Mouse (Mus musculus): ENCODE data around the gene Pidd1. TPM values are rescaled to one million over a fixed set of nuclear protein-coding genes. Genes with fewer than 3 reads are reported as not detected.
A peak's percentile ranks its signal among the peaks of the same experiment; 100 is the strongest.

Gene Pidd1
- polyA plus RNA-seq, 1 experiment = 22.1 TPM

GRCm38 (mm10) chr7:141443081-141443821, 574 bp downstream of the Pidd1 start:
- peaks cover 37% of the 10 kb centered on the region for H3K36me3 ChIP-seq (ENCODE audit: control insufficient read depth, insufficient read depth, low read length, poor library complexity, severe bottlenecking)
- H3K27me3 ChIP-seq (ENCODE audit: control insufficient read depth, insufficient read depth, low read length, poor library complexity, severe bottlenecking) = no peaks in the 10 kb centered on the region
- H3K4me3 ChIP-seq (ENCODE audit: low read depth, low read length) = peak overlapping the region; percentile 93
- H3K27ac ChIP-seq (ENCODE audit: insufficient read depth, low read length) = peak overlapping the region; percentile 64
- H3K4me1 ChIP-seq (ENCODE audit: control insufficient read depth, insufficient read depth, low read length) = no peaks in the 10 kb centered on the region
- H3K9ac ChIP-seq (ENCODE audit: low read depth, poor library complexity, severe bottlenecking) = peak overlapping the region; percentile 90
- H3K9me3 ChIP-seq (replicated peaks; ENCODE audit: control insufficient read depth, insufficient read depth, low read length, poor library complexity, severe bottlenecking) = no peaks in the 10 kb centered on the region
- TF ChIP-seq EP300 (IDR thresholded peaks at IDR 0.05; ENCODE audit: insufficient read depth, low read depth, low read length) = peak; percentile 41; the same call in 1 of the 2 replicates
- no peak for TF ChIP-seq POLR2A (IDR thresholded peaks at IDR 0.05; ENCODE audit: insufficient read depth, low read length)
- peak; percentile 56 for TF ChIP-seq CTCF (IDR thresholded peaks at IDR 0.05; ENCODE audit: low read depth, low read length)

- Histone ChIP-seq H3K27ac (ENCODE audit: insufficient read depth, low read length) (no peak overlapping the region), H3K4me1 (ENCODE audit: control insufficient read depth, insufficient read depth, low read length) (no peaks in the 10 kb centered on the region), H3K36me3 (ENCODE audit: control insufficient read depth, insufficient read depth, low read length, poor library complexity, severe bottlenecking) (peaks cover 36% of the 10 kb centered on the region), H3K9ac (ENCODE audit: low read depth, poor library complexity, severe bottlenecking) (peak overlapping the region; percentile 90), H3K4me3 (ENCODE audit: low read depth, low read length) (peak overlapping the region; percentile 93), H3K9me3 (replicated peaks; ENCODE audit: control insufficient read depth, insufficient read depth, low read length, poor library complexity, severe bottlenecking) (no peaks in the 10 kb centered on the region), H3K27me3 (ENCODE audit: control insufficient read depth, insufficient read depth, low read length, poor library complexity, severe bottlenecking) (no peaks in the 10 kb centered on the region)
- TF ChIP-seq EP300 (IDR thresholded peaks at IDR 0.05; ENCODE audit: insufficient read depth, low read depth, low read length) = no peak
- no peak for TF ChIP-seq CTCF (IDR thresholded peaks at IDR 0.05; ENCODE audit: low read depth, low read length)
- TF ChIP-seq POLR2A (IDR thresholded peaks at IDR 0.05; ENCODE audit: insufficient read depth, low read length) = no peak
These were observed 1.6 kb downstream of the Pidd1 start for GRCm38 (mm10) chr7:141442199-141442598.

GRCm38 (mm10) chr7:141441460-141441859, 2.4 kb downstream of the Pidd1 start:
- Histone ChIP-seq H3K27me3 (ENCODE audit: control insufficient read depth, insufficient read depth, low read length, poor library complexity, severe bottlenecking) (no peaks in the 10 kb centered on the region), H3K4me3 (ENCODE audit: low read depth, low read length) (no peak overlapping the region), H3K27ac (ENCODE audit: insufficient read depth, low read length) (no peak overlapping the region), H3K9ac (ENCODE audit: low read depth, poor library complexity, severe bottlenecking) (no peak overlapping the region), H3K9me3 (replicated peaks; ENCODE audit: control insufficient read depth, insufficient read depth, low read length, poor library complexity, severe bottlenecking) (no peaks in the 10 kb centered on the region), H3K36me3 (ENCODE audit: control insufficient read depth, insufficient read depth, low read length, poor library complexity, severe bottlenecking) (peaks cover 36% of the 10 kb centered on the region), H3K4me1 (ENCODE audit: control insufficient read depth, insufficient read depth, low read length) (no peaks in the 10 kb centered on the region)
- TF ChIP-seq POLR2A (IDR thresholded peaks at IDR 0.05; ENCODE audit: insufficient read depth, low read length) = no peak
- TF ChIP-seq EP300 (IDR thresholded peaks at IDR 0.05; ENCODE audit: insufficient read depth, low read depth, low read length) = no peak
- TF ChIP-seq CTCF (IDR thresholded peaks at IDR 0.05; ENCODE audit: low read depth, low read length) = no peak

- TF ChIP-seq CTCF (IDR thresholded peaks at IDR 0.05; ENCODE audit: low read depth, low read length) (peak; percentile 79), EP300 (IDR thresholded peaks at IDR 0.05; ENCODE audit: insufficient read depth, low read depth, low read length) (no peak), POLR2A (IDR thresholded peaks at IDR 0.05; ENCODE audit: insufficient read depth, low read length) (no peak)
- Histone ChIP-seq H3K27ac (ENCODE audit: insufficient read depth, low read length) (no peak overlapping the region), H3K27me3 (ENCODE audit: control insufficient read depth, insufficient read depth, low read length, poor library complexity, severe bottlenecking) (no peaks in the 10 kb centered on the region), H3K9me3 (replicated peaks; ENCODE audit: control insufficient read depth, insufficient read depth, low read length, poor library complexity, severe bottlenecking) (no peaks in the 10 kb centered on the region), H3K36me3 (ENCODE audit: control insufficient read depth, insufficient read depth, low read length, poor library complexity, severe bottlenecking) (peaks cover 36% of the 10 kb centered on the region), H3K9ac (ENCODE audit: low read depth, poor library complexity, severe bottlenecking) (no peak overlapping the region), H3K4me1 (ENCODE audit: control insufficient read depth, insufficient read depth, low read length) (peaks cover 2% of the 10 kb centered on the region), H3K4me3 (ENCODE audit: low read depth, low read length) (no peak overlapping the region)
These were observed 3.2 kb downstream of the Pidd1 start for GRCm38 (mm10) chr7:141440613-141441012.

GRCm38 (mm10) chr7:141439811-141440210, 4.0 kb downstream of the Pidd1 start:
- Histone ChIP-seq H3K4me3 (ENCODE audit: low read depth, low read length) (no peak overlapping the region), H3K36me3 (ENCODE audit: control insufficient read depth, insufficient read depth, low read length, poor library complexity, severe bottlenecking) (peaks cover 36% of the 10 kb centered on the region), H3K4me1 (ENCODE audit: control insufficient read depth, insufficient read depth, low read length) (peaks cover 2% of the 10 kb centered on the region), H3K27ac (ENCODE audit: insufficient read depth, low read length) (no peak overlapping the region), H3K9me3 (replicated peaks; ENCODE audit: control insufficient read depth, insufficient read depth, low read length, poor library complexity, severe bottlenecking) (no peaks in the 10 kb centered on the region), H3K27me3 (ENCODE audit: control insufficient read depth, insufficient read depth, low read length, poor library complexity, severe bottlenecking) (no peaks in the 10 kb centered on the region), H3K9ac (ENCODE audit: low read depth, poor library complexity, severe bottlenecking) (no peak overlapping the region)
- TF ChIP-seq EP300 (IDR thresholded peaks at IDR 0.05; ENCODE audit: insufficient read depth, low read depth, low read length) (no peak), CTCF (IDR thresholded peaks at IDR 0.05; ENCODE audit: low read depth, low read length) (no peak), POLR2A (IDR thresholded peaks at IDR 0.05; ENCODE audit: insufficient read depth, low read length) (no peak)

- Histone ChIP-seq H3K4me3 (ENCODE audit: low read depth, low read length) (no peak overlapping the region), H3K4me1 (ENCODE audit: control insufficient read depth, insufficient read depth, low read length) (peaks cover 2% of the 10 kb centered on the region), H3K9me3 (replicated peaks; ENCODE audit: control insufficient read depth, insufficient read depth, low read length, poor library complexity, severe bottlenecking) (no peaks in the 10 kb centered on the region), H3K36me3 (ENCODE audit: control insufficient read depth, insufficient read depth, low read length, poor library complexity, severe bottlenecking) (peaks cover 36% of the 10 kb centered on the region), H3K27me3 (ENCODE audit: control insufficient read depth, insufficient read depth, low read length, poor library complexity, severe bottlenecking) (no peaks in the 10 kb centered on the region), H3K9ac (ENCODE audit: low read depth, poor library complexity, severe bottlenecking) (no peak overlapping the region), H3K27ac (ENCODE audit: insufficient read depth, low read length) (no peak overlapping the region)
- TF ChIP-seq EP300 (IDR thresholded peaks at IDR 0.05; ENCODE audit: insufficient read depth, low read depth, low read length) (no peak), CTCF (IDR thresholded peaks at IDR 0.05; ENCODE audit: low read depth, low read length) (no peak), POLR2A (IDR thresholded peaks at IDR 0.05; ENCODE audit: insufficient read depth, low read length) (no peak)
These were observed 4.6 kb downstream of the Pidd1 start for GRCm38 (mm10) chr7:141439140-141439679.
